Mouse (Mus musculus) embryonic facial prominence, embryonic 11.5 days (tissue): ENCODE results near the gene Aagab. TPM values are rescaled to one million over a fixed set of nuclear protein-coding genes. Genes with fewer than 3 reads are reported as not detected.

Source experiments
- ATAC-seq: fragments of 200-750 bp; cut with Nextera tagmentation; replicated peaks from 2 replicates; pipeline ENCODE4 v1.8.0; 2017; ENCODE audit warnings: low read depth; ENCODE audit not compliant: insufficient number of reproducible peaks, low FRiP score, low TSS enrichment
- DNase-seq: peaks from one replicate; pipeline ENCODE4 v3.0.0-alpha.2; 2015; ENCODE audit warnings: low spot score
- H3K27ac ChIP-seq: fragments of 300-500 bp; sonication (generic); replicated peaks from 2 replicates; pipeline ENCODE4 v1.5.1; 2014; ENCODE audit warnings: mild to moderate bottlenecking, low read depth, low read length, control low read depth
- H3K27me3 ChIP-seq: fragments of 300-500 bp; sonication (generic); 2 replicates; pipeline ENCODE4 v1.6.1; 2014; ENCODE audit warnings: mild to moderate bottlenecking, low read length, moderate library complexity, mixed read lengths; ENCODE audit not compliant: control insufficient read depth, insufficient read depth
- H3K36me3 ChIP-seq: fragments of 300-500 bp; sonication (generic); replicated peaks from 2 replicates; pipeline ENCODE4 v1.6.1; 2014; ENCODE audit warnings: low read depth, mild to moderate bottlenecking, low read length, moderate library complexity, mixed read lengths; ENCODE audit not compliant: control insufficient read depth, insufficient read depth
- H3K4me1 ChIP-seq: fragments of 300-500 bp; sonication (generic); 2 replicates; pipeline ENCODE4 v1.6.1; 2014; ENCODE audit warnings: low read length, mixed read lengths; ENCODE audit not compliant: control insufficient read depth, insufficient read depth
- H3K4me2 ChIP-seq: fragments of 300-500 bp; sonication (generic); 2 replicates; pipeline ENCODE4 v1.6.1; 2014; ENCODE audit warnings: low read depth, mild to moderate bottlenecking, control low read depth, low read length, moderate library complexity
- H3K4me3 ChIP-seq: fragments of 300-500 bp; sonication (generic); 2 replicates; pipeline ENCODE4 v1.5.1; 2014; ENCODE audit warnings: low read depth, low read length, control low read depth
- H3K9ac ChIP-seq: fragments of 300-500 bp; sonication (generic); replicated peaks from 2 replicates; pipeline ENCODE4 v1.6.1; 2014; ENCODE audit warnings: mild to moderate bottlenecking, control low read depth, low read length
- H3K9me3 ChIP-seq: fragments of 300-500 bp; sonication (generic); replicated peaks from 2 replicates; pipeline ENCODE4 v1.6.1; 2016; ENCODE audit warnings: mild to moderate bottlenecking, low read length, inconsistent platforms, mixed read lengths; ENCODE audit not compliant: control insufficient read depth
- WGBS: fragments of 180-500 bp; shearing (Covaris S2); extraction: QIAGEN DNeasy Blood & Tissue Kit; methylation state at CpG from one replicate; pipeline ENCODE4 v1.1.7; 2014; 5-methylcytosine and 5-hydroxymethylcytosine counted together
- polyA plus RNA-seq: library from polyadenylated mRNA; unstranded; fragments of >200 nt; fragmentation: Nextera tagmentation; extraction: Ambion mirVana; gene quantifications from 2 replicates; pipeline ENCODE4 v1.2.1, GENCODE M21; 2014

The Aagab gene
- polyA plus RNA-seq, 1 experiment from 2014 or later: 33.5 TPM

DNA sequence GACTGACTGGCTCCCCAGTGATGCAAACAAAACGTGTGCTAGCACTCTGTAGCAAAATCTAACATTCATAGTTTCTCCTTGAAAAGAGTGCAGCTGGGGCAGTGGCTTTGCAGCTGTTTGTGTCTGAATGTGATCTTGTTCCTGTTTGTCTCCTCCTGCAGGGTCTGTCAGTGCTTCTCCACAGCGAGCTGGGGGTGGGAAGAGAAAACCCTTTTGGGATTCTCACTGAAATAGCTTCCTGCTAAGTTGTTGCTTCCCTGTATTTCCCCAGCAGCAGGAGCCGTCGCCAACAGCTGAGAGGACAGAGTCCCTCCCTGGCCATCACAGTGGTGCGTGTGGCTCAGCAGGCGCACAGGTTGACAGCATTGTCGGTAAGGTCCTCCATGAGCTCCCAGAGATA is 33.7 kb downstream of the Aagab start:
- Histone ChIP-seq H3K27me3 (no peaks in the 10 kb centered on the region), H3K27ac (no peak overlapping the region), H3K9ac (no peak overlapping the region), H3K9me3 (no peaks in the 10 kb centered on the region), H3K4me1 (no peaks in the 10 kb centered on the region), H3K4me2 (no peak overlapping the region), H3K4me3 (no peak overlapping the region), H3K36me3 (no peaks in the 10 kb centered on the region)
- DNase-seq: no peak
- 70% methylated on average over 7 of the region's 7 CpGs for WGBS
- ATAC-seq: no peak

DNA sequence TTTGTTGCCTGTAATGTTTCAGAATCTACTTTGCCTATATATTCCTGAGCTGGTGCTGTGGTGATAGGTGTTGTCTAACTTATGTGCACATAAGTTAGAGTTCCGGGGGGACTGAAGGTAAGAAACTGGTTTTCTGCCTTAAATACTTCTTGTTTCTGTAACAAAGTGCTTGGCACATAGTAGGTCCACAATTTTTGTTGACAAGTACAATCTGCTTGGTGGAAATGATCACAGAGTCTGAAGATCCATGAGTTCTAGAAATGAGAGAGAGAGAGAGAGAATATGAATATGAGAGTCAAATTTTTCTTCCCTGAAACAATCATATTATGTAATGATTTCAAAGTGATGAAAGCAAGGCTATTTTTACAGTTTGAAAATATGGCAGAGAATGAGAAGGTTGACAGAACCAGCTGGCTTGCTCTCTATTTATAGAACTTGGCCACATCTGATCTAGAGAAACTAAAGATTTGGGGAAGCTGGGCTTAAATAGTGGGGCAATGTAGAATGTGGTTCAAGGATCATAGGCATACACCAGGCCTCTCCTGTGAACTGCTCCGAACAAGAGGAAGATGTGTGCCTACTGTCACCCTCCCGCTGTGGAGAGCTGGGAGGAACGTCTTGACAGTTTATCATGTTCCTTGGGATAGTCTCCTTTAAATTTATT is 39.7 kb downstream of the Aagab start:
- ATAC-seq: no peak
- H3K36me3 ChIP-seq: no peaks in the 10 kb centered on the region

DNA sequence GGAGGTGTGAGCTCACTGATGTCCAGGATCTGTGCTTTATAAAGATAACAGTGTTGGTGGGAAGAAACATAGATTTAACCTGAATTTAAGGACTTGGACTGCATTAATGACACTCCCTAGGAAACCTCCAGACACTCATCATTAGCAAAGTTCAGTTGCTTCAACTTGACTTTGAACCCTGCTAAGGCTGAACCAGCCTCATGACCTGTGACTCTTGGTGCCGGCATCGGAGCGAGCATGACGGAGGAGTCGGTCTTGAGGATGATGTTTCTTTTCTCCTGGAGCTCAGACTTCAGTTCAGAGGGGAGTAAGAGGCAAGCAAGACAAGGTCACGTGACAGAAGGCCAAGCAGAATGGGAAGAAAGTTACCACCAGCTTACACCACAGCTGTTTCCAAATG is 41.6 kb downstream of the Aagab start:
- H3K9ac ChIP-seq: no peak overlapping the region
- peaks cover under 1% of the 10 kb centered on the region; the same call in 1 of the 2 replicates for H3K36me3 ChIP-seq
- no peak overlapping the region for H3K4me2 ChIP-seq
- H3K27me3 ChIP-seq: no peaks in the 10 kb centered on the region
- no peaks in the 10 kb centered on the region for H3K4me1 ChIP-seq
- H3K9me3 ChIP-seq: no peaks in the 10 kb centered on the region
- H3K27ac ChIP-seq: no peak overlapping the region
- no peak overlapping the region for H3K4me3 ChIP-seq
- WGBS: 94% methylated on average over 6 of the region's 6 CpGs
- DNase-seq: no peak
- no peak for ATAC-seq

More for the DNA sequence above, 39.7 kb downstream of the Aagab start:
- Histone ChIP-seq H3K4me1 (no peaks in the 10 kb centered on the region), H3K4me3 (no peak overlapping the region), H3K4me2 (no peak overlapping the region), H3K27me3 (no peaks in the 10 kb centered on the region), H3K9ac (no peak overlapping the region), H3K27ac (no peak overlapping the region), H3K9me3 (no peaks in the 10 kb centered on the region)
- no peak for DNase-seq
- 91% methylated on average over 4 of the region's 4 CpGs for WGBS

DNA sequence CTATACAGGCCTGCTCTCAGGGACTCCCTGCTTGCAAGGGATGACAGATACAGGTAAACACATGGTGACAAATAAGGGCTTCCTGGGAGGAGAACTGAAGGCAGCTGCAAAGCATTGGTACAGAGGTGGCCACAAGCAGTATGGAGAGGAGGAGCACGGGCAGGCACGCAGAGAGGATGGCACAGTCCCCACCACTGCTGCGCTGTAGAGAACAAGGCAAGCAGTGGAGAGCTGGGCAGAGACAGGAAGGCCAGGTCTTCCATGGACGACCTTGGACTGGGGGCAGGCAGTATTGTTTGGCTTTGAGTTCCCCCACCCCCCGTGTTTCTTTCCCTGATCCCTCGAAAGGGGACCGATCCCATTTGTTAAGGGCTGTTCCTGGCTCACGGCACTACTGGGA is 42.6 kb downstream of the Aagab start:
- Histone ChIP-seq H3K4me2 (no peak overlapping the region), H3K4me3 (no peak overlapping the region), H3K9me3 (no peaks in the 10 kb centered on the region), H3K9ac (no peak overlapping the region), H3K27me3 (no peaks in the 10 kb centered on the region), H3K27ac (no peak overlapping the region), H3K36me3 (peaks cover 6% of the 10 kb centered on the region; the same call in 1 of the 2 replicates), H3K4me1 (no peaks in the 10 kb centered on the region)
- no peak for DNase-seq
- no peak for ATAC-seq
- 87% methylated on average over 8 of the region's 8 CpGs for WGBS

DNA sequence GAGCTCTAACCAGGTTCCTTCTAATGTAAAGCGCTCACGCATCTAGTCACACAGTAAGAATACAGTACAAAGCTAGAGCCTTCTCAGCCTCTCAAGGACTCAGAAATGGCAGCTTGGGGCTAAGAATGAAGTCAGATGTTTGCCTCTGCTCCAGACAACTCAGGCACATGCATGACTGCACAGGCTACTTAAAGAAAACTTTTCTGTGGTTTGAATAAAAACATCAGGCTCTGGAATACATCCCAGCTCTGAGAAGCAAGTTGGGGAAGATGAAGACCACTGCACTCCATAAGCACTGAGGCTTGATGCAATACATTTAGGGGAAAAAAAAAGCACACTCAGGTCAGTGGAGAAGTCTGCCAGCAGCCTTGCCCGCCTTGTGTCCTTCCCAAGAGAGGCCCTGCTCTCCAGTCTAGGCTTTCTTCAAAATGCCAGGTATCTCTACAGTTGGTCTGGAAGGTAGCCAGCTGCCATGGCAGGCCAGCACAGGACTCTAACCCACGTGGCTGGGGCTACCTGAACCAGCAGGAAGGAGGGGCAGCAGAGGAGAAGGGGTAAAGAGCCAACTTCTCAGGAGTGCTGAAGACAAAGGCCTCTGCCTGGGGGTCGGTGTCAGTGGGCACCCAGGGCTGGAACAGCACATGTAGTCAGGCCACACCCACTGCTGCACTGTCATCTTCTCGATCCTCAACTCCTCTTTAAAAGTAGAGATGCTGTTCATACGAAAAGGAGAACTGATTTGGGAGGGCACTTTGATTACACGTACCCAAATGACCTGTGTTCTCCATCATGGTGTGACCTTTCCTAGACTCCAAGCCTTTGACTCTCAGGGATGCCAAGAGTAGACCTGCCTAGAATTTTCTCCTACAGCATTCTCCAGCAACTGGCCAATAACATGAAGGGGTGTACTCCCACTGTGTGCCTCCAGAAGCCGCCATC is 45.4 kb downstream of the Aagab start:
- no peaks in the 10 kb centered on the region for H3K27me3 ChIP-seq
- no peak overlapping the region for H3K9ac ChIP-seq
- 84% methylated on average over 9 of the region's 9 CpGs for whole genome bisulfite sequencing
- no peaks in the 10 kb centered on the region for H3K4me1 ChIP-seq
- no peaks in the 10 kb centered on the region for H3K9me3 ChIP-seq
- H3K36me3 ChIP-seq: peaks cover 9% of the 10 kb centered on the region
- DNase-seq: no peak
- H3K27ac ChIP-seq: no peak overlapping the region
- no peak overlapping the region for H3K4me3 ChIP-seq
- H3K4me2 ChIP-seq: no peak overlapping the region
- ATAC-seq: no peak

DNA sequence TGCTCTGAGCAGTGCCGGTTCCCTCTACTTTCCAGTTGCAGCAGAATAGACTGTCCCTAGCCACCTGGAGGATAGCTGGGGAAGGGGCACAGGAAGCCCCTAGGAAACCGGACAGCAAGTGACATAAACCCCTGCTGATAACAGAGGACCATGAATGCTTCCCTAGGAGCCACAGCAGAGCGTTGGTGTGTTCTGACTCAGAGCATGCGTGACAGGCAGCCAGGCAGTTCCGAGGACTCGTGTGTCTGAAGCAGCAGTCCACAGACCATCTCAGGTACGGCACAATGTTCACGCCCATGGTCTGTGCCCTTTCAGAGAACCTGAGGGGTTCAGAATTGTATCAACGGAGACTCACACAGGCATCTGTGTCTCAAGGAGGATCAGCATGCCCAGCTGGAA is 46.1 kb downstream of the Aagab start:
- Histone ChIP-seq H3K9ac (no peak overlapping the region), H3K36me3 (peaks cover 9% of the 10 kb centered on the region), H3K27ac (no peak overlapping the region), H3K4me1 (no peaks in the 10 kb centered on the region), H3K9me3 (no peaks in the 10 kb centered on the region), H3K4me2 (no peak overlapping the region), H3K27me3 (no peaks in the 10 kb centered on the region), H3K4me3 (no peak overlapping the region)
- 82% methylated on average over 9 of the region's 9 CpGs for WGBS
- no peak for DNase-seq
- ATAC-seq: no peak

DNA sequence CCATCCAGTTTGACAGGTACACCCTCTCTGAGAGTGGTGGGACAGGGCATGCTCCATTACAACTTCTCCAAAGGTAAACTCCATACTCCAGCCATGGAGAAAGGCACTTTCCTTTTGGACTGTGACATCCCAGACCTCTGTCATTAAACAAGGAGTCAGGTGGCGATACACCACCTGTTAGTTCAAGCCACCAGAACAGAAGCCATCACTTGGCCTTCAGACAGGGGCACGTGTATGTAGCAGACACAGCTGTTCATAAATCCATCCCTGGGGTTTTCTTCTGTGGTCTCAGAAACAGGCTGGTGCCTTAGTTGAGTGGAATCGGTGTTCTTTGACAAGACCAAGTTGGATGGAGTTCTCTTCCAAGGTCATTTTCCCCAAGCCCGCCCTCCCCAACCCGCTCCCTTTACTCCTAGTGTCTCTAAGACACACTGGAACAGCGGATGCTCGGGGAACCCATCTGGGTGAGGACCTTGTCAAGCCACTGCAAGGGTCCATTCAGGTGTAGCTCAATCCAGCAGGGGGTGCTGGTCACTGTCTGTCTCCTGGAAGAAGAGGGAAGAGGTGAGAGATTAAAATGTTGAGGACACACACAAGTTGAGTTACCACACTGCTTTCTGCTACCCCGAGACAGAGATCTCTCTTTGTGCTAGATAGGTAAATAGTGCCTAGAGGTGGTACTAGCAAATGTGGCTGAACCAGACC is 47.5 kb downstream of the Aagab start:
- H3K4me2 ChIP-seq: no peak overlapping the region
- H3K9ac ChIP-seq: no peak overlapping the region
- H3K27ac ChIP-seq: no peak overlapping the region
- ATAC-seq (no peak), DNase-seq (no peak)
- peaks cover 9% of the 10 kb centered on the region for H3K36me3 ChIP-seq
- WGBS: 88% methylated on average over 8 of the region's 8 CpGs
- no peaks in the 10 kb centered on the region for H3K27me3 ChIP-seq
- H3K9me3 ChIP-seq: no peaks in the 10 kb centered on the region
- no peaks in the 10 kb centered on the region for H3K4me1 ChIP-seq
- H3K4me3 ChIP-seq: no peak overlapping the region
